Mouse (Mus musculus) liver, embryonic 14.5 days (tissue): ENCODE data around the gene Rapgef4. TPM values are rescaled to one million over a fixed set of nuclear protein-coding genes. Genes with fewer than 3 reads are reported as not detected.

Source experiments
- ATAC-seq: fragments of 200-750 bp; cut with Nextera tagmentation; 2 replicates; pipeline ENCODE4 v1.8.0; 2017; ENCODE audit warnings: moderate number of reproducible peaks, mild to moderate bottlenecking, moderate library complexity; ENCODE audit not compliant: insufficient read depth
- DNase-seq, 3 experiments: peaks; one replicate each; pipeline ENCODE4 v3.0.0-alpha.2; 2012 to 2013; ENCODE audit warnings: low read depth in 3 of 3, low spot score in 3 of 3
- H3K27ac ChIP-seq: fragments of 300-500 bp; sonication (generic); 2 replicates; pipeline ENCODE4 v1.5.1; 2014; ENCODE audit warnings: moderate library complexity, mild to moderate bottlenecking, control low read depth, inconsistent platforms
- H3K27me3 ChIP-seq: fragments of 300-500 bp; sonication (generic); 2 replicates; pipeline ENCODE4 v1.6.1; 2014; ENCODE audit warnings: mild to moderate bottlenecking, low read length, moderate library complexity; ENCODE audit not compliant: control insufficient read depth, insufficient read depth
- H3K36me3 ChIP-seq: fragments of 300-500 bp; sonication (generic); replicated peaks from 2 replicates; pipeline ENCODE4 v1.6.1; 2014; ENCODE audit warnings: low read depth; ENCODE audit not compliant: control insufficient read depth, insufficient read depth
- H3K4me1 ChIP-seq, 2 experiments: fragments of 200-500 bp in 1 of 2; fragments of 300-500 bp in 1 of 2; sonication (generic) in 1 of 2; replicated peaks; 2 replicates each; pipeline ENCODE4 v1.6.1; 2012 to 2014; ENCODE audit warnings: antibody characterized with exemption in 1 of 2, inconsistent platforms in 1 of 2, low read length in 1 of 2; ENCODE audit not compliant: control insufficient read depth in 2 of 2, insufficient read depth in 2 of 2
- H3K4me2 ChIP-seq: fragments of 300-500 bp; sonication (generic); 2 replicates; pipeline ENCODE4 v1.6.1; 2014; ENCODE audit warnings: low read depth, mild to moderate bottlenecking, control low read depth, moderate library complexity
- H3K4me3 ChIP-seq, 2 experiments: fragments of 200-500 bp in 1 of 2; fragments of 300-500 bp in 1 of 2; sonication (generic) in 1 of 2; 2 replicates each; pipeline ENCODE4 v1.5.1; 2012 to 2014; ENCODE audit warnings: low read depth in 2 of 2, low read length in 2 of 2, mild to moderate bottlenecking in 2 of 2, control low read depth in 1 of 2, inconsistent platforms in 1 of 2, moderate library complexity in 1 of 2; ENCODE audit not compliant: insufficient read depth in 1 of 2
- H3K9ac ChIP-seq: fragments of 300-500 bp; sonication (generic); replicated peaks from 2 replicates; pipeline ENCODE4 v1.6.1; 2014; ENCODE audit warnings: mild to moderate bottlenecking, control low read depth, moderate library complexity
- H3K9me3 ChIP-seq: fragments of 300-500 bp; sonication (generic); 2 replicates; pipeline ENCODE4 v1.6.1; 2016; ENCODE audit warnings: low read length, mixed read lengths; ENCODE audit not compliant: control insufficient read depth
- CTCF ChIP-seq: IDR thresholded peaks from 2 replicates; pipeline ENCODE4 v1.5.1; 2016; ENCODE audit warnings: antibody characterized with exemption, low read depth, control low read depth
- EP300 ChIP-seq: IDR thresholded peaks from 2 replicates; pipeline ENCODE4 v1.6.1; 2016; ENCODE audit warnings: antibody characterized with exemption, low read depth
- WGBS: fragments of 180-500 bp; shearing (Covaris S2); extraction: QIAGEN DNeasy Blood & Tissue Kit; methylation state at CpG from one replicate; pipeline ENCODE4 v1.1.7; 2014; ENCODE audit not compliant: insufficient replicate concordance; 5-methylcytosine and 5-hydroxymethylcytosine counted together
- polyA plus RNA-seq, 2 experiments: library from polyadenylated mRNA; depleted of rRNA in 1 of 2; stranded (reverse) in 1 of 2; unstranded in 1 of 2; fragments of >200 nt; fragmentation: Nextera tagmentation in 1 of 2; extraction: Ambion mirVana in 1 of 2; gene quantifications; 2 replicates each; pipeline versions ENCODE4 v1.2.1 to v1.2.3; 2012 to 2014

Gene Rapgef4
- polyA plus RNA-seq, 2 experiments, result 2.2 to 4.2 TPM

DNA sequence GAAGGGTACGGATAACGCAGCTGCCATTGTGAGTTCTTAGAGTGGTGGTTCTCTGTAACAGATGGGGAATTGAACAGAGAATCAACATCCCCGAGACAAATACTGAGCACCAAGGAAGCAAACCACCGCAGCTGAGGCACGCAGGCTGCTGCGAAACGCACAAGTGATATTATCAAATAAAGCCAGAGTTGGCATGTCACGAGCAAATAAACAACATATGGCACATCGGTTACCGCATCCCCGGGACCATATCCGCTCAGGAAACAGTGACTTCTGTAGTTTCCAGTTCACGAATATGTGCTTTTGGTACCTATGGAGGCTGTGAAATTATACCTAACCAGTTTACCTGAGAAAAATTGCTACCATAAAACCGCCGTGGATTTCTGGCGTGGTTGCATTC lies 24.0 kb downstream of the Rapgef4 start:
- ATAC-seq, result no peak

DNA sequence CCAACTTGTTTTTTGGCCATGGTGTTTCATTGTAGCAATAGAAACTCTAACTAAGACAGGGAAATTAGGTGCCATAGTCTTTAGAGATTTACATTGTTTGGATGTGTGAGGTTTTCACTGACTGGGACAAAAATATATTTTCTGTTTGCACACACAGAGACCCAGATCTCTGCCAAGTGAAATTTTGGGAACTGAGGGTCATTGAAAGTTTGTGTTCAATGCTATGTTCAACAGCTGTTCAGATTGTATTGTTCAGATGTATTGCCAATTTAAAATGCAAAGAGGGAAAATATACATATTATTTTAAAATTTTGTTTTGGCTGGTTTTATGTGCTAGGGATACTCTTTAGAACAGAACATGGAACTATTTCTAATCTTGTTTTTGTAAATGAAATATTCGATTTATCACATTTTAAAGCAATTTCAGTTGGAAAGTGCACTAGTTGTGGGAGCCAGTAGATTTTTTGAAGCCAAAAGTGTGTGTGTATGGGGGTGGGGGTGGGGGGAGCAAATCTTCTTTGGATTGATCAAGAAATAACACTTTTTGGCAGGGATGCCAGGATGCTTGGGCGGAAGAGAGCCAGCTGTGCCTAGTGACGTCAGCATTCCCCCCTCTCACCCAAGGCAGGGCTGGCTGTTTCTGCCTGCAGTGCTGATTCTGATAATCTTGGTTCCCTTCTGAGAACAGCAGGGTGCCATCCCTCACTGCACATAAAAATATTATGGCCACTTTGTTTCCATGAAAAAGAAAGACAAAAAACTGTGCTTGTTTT lies 28.6 kb downstream of the Rapgef4 start:
- no peak overlapping the region for H3K9ac ChIP-seq
- WGBS, result 58% methylated on average over 3 of the region's 3 CpGs
- DNase-seq (no peak), ATAC-seq (no peak)
- H3K36me3 ChIP-seq, result no peaks in the 10 kb centered on the region
- no peak overlapping the region for H3K4me3 ChIP-seq
- no peaks in the 10 kb centered on the region for H3K4me1 ChIP-seq
- H3K4me2 ChIP-seq, result no peak overlapping the region
- H3K27ac ChIP-seq, result no peak overlapping the region
- H3K27me3 ChIP-seq, result no peaks in the 10 kb centered on the region
- no peak for TF ChIP-seq EP300
- no peak for TF ChIP-seq CTCF
- no peaks in the 10 kb centered on the region for H3K9me3 ChIP-seq

More for the DNA sequence above, 24.0 kb downstream of the Rapgef4 start:
- Histone ChIP-seq H3K4me3 (no peak overlapping the region), H3K9ac (no peak overlapping the region), H3K9me3 (no peaks in the 10 kb centered on the region), H3K4me2 (no peak overlapping the region), H3K27me3 (no peaks in the 10 kb centered on the region), H3K36me3 (no peaks in the 10 kb centered on the region), H3K4me1 (no peaks in the 10 kb centered on the region), H3K27ac (no peak overlapping the region)
- no peak for TF ChIP-seq EP300
- no peak for TF ChIP-seq CTCF
- DNase-seq, result no peak
- 75% methylated on average over 16 of the region's 16 CpGs for WGBS

DNA sequence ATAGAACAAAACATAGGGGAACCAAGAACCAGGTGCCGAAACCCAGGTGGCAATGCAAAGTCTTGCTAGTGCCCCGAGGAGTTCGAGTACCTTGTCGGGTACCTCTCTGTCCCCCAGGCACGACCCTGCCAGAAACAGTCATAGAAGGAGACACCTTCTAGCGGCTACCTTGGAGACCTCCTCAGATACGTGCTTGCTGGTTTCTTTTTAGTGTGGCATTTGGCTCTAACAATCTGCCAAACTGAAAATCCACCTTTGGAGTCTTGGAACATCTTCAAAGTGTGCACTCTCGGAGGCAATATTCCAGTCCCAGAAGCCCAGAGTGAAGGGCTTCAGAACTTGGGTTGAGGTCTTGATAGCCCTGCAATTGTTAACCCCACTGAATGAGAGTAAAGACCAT lies 34.3 kb downstream of the Rapgef4 start:
- no peak overlapping the region for H3K9ac ChIP-seq
- TF ChIP-seq EP300, result no peak
- no peak for TF ChIP-seq CTCF
- no peak overlapping the region for H3K4me3 ChIP-seq
- no peak for ATAC-seq
- H3K27ac ChIP-seq, result no peak overlapping the region
- H3K4me1 ChIP-seq, result no peaks in the 10 kb centered on the region
- H3K27me3 ChIP-seq, result no peaks in the 10 kb centered on the region
- no peak overlapping the region for H3K4me2 ChIP-seq
- no peaks in the 10 kb centered on the region for H3K36me3 ChIP-seq
- no peaks in the 10 kb centered on the region for H3K9me3 ChIP-seq
- 59% methylated on average over 8 of the region's 8 CpGs for WGBS
- DNase-seq, result no peak

DNA sequence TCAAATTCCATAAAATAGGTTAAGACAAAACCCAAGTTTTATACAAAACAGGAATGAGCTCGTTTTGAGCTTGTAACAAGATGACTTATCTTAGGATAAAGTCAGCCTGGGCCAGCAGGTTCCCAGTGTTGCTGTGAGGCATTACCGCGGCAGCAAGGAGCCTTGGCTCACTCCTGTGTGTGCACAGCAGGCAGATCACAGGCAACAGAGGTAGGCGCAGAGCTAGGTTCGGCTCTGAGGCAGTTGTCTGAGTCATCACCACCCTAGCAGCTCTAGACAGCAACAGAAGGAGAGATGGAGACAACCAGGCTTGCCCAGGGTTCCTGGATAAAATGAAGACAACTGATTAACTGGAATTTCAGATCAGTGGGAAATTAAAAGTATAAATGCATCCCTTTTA lies 35.0 kb downstream of the Rapgef4 start:
- WGBS, result 48% methylated on average over 5 of the region's 5 CpGs
- no peak for ATAC-seq
- H3K9ac ChIP-seq, result no peak overlapping the region
- H3K4me2 ChIP-seq, result no peak overlapping the region
- no peak overlapping the region for H3K4me3 ChIP-seq
- no peak for DNase-seq
- no peak for TF ChIP-seq CTCF
- TF ChIP-seq EP300, result no peak
- H3K36me3 ChIP-seq, result no peaks in the 10 kb centered on the region
- no peaks in the 10 kb centered on the region for H3K4me1 ChIP-seq
- no peak overlapping the region for H3K27ac ChIP-seq
- no peaks in the 10 kb centered on the region for H3K27me3 ChIP-seq
- H3K9me3 ChIP-seq, result no peaks in the 10 kb centered on the region

DNA sequence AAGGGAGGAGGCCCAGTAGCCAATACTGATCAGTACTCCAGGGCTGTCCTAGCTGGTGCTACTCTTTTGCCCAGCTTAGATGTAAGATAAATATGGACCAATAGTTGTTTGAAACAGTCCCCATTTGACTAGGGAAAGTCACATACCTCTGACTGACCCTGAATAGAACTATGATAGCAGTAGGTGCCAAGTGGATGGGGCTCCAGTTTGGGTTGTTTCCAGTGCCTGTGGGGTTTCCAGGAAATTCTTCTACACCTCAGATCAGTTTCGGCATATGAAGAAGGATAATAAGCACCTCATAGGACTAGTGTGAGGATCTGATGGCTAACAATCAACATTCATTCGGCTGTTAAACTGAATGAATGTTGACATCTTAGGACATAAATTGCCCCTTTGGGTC lies 36.1 kb downstream of the Rapgef4 start:
- ATAC-seq, result no peak
- H3K4me2 ChIP-seq, result no peak overlapping the region
- no peaks in the 10 kb centered on the region for H3K9me3 ChIP-seq
- no peak for DNase-seq
- no peaks in the 10 kb centered on the region for H3K36me3 ChIP-seq
- no peaks in the 10 kb centered on the region for H3K4me1 ChIP-seq
- H3K4me3 ChIP-seq, result no peak overlapping the region
- H3K27ac ChIP-seq, result no peak overlapping the region
- 54% methylated on average over 2 of the region's 2 CpGs for WGBS
- H3K9ac ChIP-seq, result no peak overlapping the region
- H3K27me3 ChIP-seq, result no peaks in the 10 kb centered on the region
- TF ChIP-seq CTCF (no peak), EP300 (no peak)
